Mouse (Mus musculus): ENCODE data around the gene Thy1. TPM values are rescaled to one million over a fixed set of nuclear protein-coding genes. Genes with fewer than 3 reads are reported as not detected.

Gene Thy1
- 1,180 and 1,226 TPM in 2 replicates for polyA plus RNA-seq (2012; rRNA removed)

DNA sequence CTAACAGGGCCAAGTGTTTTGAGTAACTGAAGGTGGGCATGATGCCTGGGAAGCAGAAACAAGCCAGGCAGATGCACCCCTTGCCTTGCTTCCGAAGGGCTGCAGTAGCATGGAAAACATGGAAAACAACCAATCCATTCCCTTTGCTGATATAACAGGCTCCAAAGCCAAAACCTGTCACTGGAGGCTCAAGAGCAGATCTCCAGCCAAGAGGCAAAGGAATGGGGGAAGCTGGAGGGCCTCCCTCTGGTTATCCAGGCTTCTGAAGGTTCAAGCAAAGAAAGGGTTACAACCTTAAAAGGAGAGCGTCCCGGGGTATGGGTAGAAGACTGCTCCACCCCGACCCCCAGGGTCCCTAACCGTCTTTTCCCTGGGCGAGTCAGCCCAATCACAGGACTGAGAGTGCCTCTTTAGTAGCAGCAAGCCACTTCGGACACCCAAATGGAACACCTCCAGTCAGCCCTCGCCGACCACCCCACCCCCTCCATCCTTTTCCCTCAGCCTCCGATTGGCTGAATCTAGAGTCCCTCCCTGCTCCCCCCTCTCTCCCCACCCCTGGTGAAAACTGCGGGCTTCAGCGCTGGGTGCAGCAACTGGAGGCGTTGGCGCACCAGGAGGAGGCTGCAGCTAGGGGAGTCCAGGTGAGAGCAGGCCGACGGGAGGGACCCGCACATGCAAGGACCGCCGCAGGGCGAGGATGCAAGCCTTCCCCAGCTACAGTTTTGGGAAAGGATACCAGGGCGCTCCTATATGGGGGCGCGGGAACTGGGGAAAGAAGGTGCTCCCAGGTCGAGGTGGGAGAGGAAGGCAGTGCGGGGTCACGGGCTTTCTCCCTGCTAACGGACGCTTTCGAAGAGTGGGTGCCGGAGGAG is at the start of gene Thy1:
Thy1 (plus strand) TSS at position 549 of the 872 bp plus-strand sequence.
- Histone ChIP-seq H3K4me3 (ENCODE audit: insufficient read depth, low read length) (peak within 1 kb of the TSS; percentile 90), H3K27ac (ENCODE audit: insufficient read depth, low read length) (peak within 1 kb of the TSS; percentile 96), H3K4me1 (ENCODE audit: control insufficient read depth, insufficient read depth, low read length) (0 out of 2 replicates have a peak, but pooled peaks cover 1% of the 10 kb centered on the region)
- TF ChIP-seq CTCF (IDR thresholded peaks at IDR 0.05; ENCODE audit: extremely low read depth, insufficient read depth, low read length) (no peak), POLR2A (IDR thresholded peaks at IDR 0.05; ENCODE audit: extremely low read depth, insufficient read depth, low read length) (peak; percentile 91)

DNA sequence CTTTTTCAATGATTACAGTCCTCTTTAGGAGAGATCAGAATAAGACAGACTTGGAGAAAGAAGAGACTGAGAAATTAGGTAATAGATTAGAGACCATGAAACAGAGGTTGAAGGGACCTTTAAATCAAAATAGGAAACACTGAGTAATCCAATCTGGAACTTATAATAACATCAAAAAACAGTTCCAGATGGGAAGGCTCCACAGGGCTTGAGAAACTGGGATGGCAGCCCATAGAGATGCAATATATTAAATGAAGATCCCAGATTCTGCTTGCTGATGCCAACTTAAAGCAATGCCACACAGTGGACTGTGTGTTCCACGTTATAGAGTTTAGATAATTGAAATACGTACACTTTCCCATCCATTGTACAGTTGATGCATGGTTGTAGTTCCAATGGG is 45.5 kb upstream of the Thy1 start:
- Histone ChIP-seq H3K4me1 (ENCODE audit: control insufficient read depth, insufficient read depth, low read length) (no peaks in the 10 kb centered on the region; the same call in 1 of the 2 replicates), H3K4me3 (ENCODE audit: insufficient read depth, low read length) (no peak overlapping the region), H3K27ac (ENCODE audit: insufficient read depth, low read length) (no peak overlapping the region)
- TF ChIP-seq CTCF (IDR thresholded peaks at IDR 0.05; ENCODE audit: extremely low read depth, insufficient read depth, low read length) (no peak), POLR2A (IDR thresholded peaks at IDR 0.05; ENCODE audit: extremely low read depth, insufficient read depth, low read length) (no peak)

DNA sequence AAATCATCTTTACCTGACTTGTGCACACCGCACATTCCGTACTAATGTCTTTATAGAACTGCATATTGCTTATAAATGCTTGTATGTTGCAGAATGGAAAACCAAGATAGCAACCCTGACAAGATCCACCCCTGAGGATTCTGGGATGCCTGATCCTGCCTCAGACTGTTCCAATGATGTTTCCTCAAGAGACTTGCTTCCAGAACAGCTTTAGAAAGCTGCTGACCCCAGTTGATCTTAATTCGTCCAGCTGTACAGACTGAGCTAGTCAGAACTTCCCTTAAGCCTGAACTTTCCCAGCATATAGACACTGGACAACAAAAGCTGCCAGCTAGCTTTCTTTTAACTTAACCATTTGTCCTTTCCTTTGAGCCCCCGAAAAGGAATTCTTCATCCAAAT is 44.3 kb upstream of the Thy1 start:
- TF ChIP-seq CTCF (IDR thresholded peaks at IDR 0.05; ENCODE audit: extremely low read depth, insufficient read depth, low read length) (no peak), POLR2A (IDR thresholded peaks at IDR 0.05; ENCODE audit: extremely low read depth, insufficient read depth, low read length) (no peak)
- H3K4me3 ChIP-seq (ENCODE audit: insufficient read depth, low read length): no peak overlapping the region
- H3K27ac ChIP-seq (ENCODE audit: insufficient read depth, low read length): no peak overlapping the region

DNA sequence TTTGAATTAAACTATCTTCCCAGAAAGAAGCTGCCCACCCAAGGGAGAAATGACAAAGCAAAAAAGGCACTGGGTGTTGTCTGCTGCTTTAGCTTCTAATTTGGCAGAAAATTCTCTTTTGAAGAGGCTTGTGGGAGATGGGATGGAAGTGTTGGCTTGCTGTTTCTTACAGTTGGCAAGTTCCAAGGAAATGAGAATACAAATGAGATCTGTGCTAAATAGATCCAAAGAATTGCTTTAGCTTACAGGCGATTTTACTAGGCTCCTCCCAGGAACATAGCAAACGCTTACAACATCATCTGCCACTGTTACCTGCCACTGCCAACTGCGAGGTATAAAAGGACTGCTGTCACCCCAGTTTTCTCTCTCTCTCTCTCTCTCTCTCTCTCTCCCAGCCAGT is 38.8 kb upstream of the Thy1 start:
- no peak overlapping the region for H3K4me3 ChIP-seq (ENCODE audit: insufficient read depth, low read length)
- H3K27ac ChIP-seq (ENCODE audit: insufficient read depth, low read length): no peak overlapping the region
- TF ChIP-seq POLR2A (IDR thresholded peaks at IDR 0.05; ENCODE audit: extremely low read depth, insufficient read depth, low read length): no peak
- no peak for TF ChIP-seq CTCF (IDR thresholded peaks at IDR 0.05; ENCODE audit: extremely low read depth, insufficient read depth, low read length)
- peaks cover 3% of the 10 kb centered on the region; the same call in 1 of the 2 replicates for H3K4me1 ChIP-seq (ENCODE audit: control insufficient read depth, insufficient read depth, low read length)

More for the DNA sequence above, 44.3 kb upstream of the Thy1 start:
- H3K4me1 ChIP-seq (ENCODE audit: control insufficient read depth, insufficient read depth, low read length): no peaks in the 10 kb centered on the region; the same call in 1 of the 2 replicates

DNA sequence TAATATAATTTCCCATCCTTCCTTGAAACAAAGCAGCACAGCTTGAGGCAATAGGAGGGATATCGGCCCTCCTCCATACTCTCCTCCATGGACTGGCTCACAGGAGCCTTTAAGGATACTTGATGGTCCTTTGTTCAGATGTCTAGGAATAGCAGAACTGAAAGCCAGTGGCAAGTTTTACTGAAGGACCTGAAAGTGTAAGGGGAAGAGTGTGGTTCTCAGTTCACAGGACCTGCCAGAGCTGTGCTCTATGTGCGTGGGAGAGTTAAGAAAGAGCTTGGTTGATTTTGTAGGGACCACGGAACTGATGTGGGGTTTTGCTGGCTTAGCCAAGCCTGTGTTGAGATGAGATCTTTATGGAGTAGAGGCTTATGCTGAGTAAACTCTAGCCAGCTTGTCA is 37.9 kb upstream of the Thy1 start:
- Histone ChIP-seq H3K4me3 (ENCODE audit: insufficient read depth, low read length) (no peak overlapping the region), H3K4me1 (ENCODE audit: control insufficient read depth, insufficient read depth, low read length) (peaks cover 3% of the 10 kb centered on the region; the same call in 1 of the 2 replicates), H3K27ac (ENCODE audit: insufficient read depth, low read length) (no peak overlapping the region)
- no peak for TF ChIP-seq POLR2A (IDR thresholded peaks at IDR 0.05; ENCODE audit: extremely low read depth, insufficient read depth, low read length)
- no peak for TF ChIP-seq CTCF (IDR thresholded peaks at IDR 0.05; ENCODE audit: extremely low read depth, insufficient read depth, low read length)

DNA sequence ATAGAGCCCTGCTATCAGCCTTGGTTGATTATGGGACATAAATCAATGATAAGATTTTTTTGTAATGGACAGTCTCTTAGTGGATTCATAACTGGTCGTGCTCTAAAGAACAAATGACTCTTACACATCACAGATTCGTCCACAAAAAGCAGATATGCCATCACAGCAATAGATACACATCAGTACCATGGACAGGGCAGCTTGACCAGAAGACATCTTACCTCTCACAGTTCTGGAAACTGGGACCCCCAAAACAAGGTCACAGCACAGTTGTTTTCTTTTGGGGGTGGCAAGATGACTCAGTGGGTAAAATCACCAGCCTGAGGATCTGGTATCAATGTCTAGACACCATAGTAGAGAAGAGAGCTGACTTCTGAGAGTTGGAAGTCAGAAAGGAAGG is 35.9 kb upstream of the Thy1 start:
- Histone ChIP-seq H3K4me3 (ENCODE audit: insufficient read depth, low read length) (no peak overlapping the region), H3K27ac (ENCODE audit: insufficient read depth, low read length) (no peak overlapping the region), H3K4me1 (ENCODE audit: control insufficient read depth, insufficient read depth, low read length) (peaks cover 3% of the 10 kb centered on the region; the same call in 1 of the 2 replicates)
- TF ChIP-seq CTCF (IDR thresholded peaks at IDR 0.05; ENCODE audit: extremely low read depth, insufficient read depth, low read length): no peak

DNA sequence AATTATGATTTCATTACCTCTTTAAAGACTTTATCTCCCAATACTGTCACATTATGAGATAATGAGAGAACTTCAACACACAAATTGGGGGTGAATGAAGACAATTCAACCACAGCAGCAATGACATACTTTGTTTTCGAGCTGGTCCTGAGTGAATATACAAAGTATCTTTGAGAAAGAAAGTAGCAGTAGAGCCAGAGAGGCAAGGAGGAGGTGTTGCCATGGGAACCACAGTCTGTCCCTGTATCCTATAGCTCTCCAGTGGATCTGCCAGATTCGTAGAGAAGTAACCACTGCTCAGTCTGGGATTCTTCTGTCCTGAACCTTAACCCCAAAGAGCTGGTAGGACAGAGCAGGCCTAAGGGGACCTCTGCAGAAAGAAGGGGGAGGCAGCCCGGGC is 35.2 kb upstream of the Thy1 start:
- Histone ChIP-seq H3K4me3 (ENCODE audit: insufficient read depth, low read length) (no peak overlapping the region), H3K27ac (ENCODE audit: insufficient read depth, low read length) (no peak overlapping the region), H3K4me1 (ENCODE audit: control insufficient read depth, insufficient read depth, low read length) (peaks cover 6% of the 10 kb centered on the region; the same call in 1 of the 2 replicates)
- TF ChIP-seq CTCF (IDR thresholded peaks at IDR 0.05; ENCODE audit: extremely low read depth, insufficient read depth, low read length): no peak
- no peak for TF ChIP-seq POLR2A (IDR thresholded peaks at IDR 0.05; ENCODE audit: extremely low read depth, insufficient read depth, low read length)

DNA sequence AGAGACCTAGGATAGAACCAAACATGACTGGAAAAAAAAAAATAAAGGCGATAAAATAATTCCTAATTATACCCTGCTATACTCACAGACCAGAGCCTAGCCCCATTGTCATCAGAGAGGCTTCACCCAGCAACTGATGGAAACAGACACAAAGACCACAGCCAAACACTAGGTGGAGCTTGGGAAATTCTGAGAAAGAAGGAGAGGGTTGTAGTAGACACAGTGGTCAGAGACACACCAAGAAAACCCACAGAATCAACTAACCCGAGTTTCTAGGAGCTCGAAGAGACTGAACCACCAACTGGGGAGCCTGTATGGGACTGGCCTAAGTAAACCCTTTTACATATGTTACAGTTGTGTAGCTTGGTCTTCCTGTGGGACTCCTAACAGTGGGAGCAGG is 32.3 kb upstream of the Thy1 start:
- no peak overlapping the region for H3K4me3 ChIP-seq (ENCODE audit: insufficient read depth, low read length)
- no peak overlapping the region for H3K27ac ChIP-seq (ENCODE audit: insufficient read depth, low read length)
- peaks cover 3% of the 10 kb centered on the region; the same call in 1 of the 2 replicates for H3K4me1 ChIP-seq (ENCODE audit: control insufficient read depth, insufficient read depth, low read length)
- TF ChIP-seq CTCF (IDR thresholded peaks at IDR 0.05; ENCODE audit: extremely low read depth, insufficient read depth, low read length) (peak; percentile 26; the same call in 1 of the 2 replicates), POLR2A (IDR thresholded peaks at IDR 0.05; ENCODE audit: extremely low read depth, insufficient read depth, low read length) (no peak)

DNA sequence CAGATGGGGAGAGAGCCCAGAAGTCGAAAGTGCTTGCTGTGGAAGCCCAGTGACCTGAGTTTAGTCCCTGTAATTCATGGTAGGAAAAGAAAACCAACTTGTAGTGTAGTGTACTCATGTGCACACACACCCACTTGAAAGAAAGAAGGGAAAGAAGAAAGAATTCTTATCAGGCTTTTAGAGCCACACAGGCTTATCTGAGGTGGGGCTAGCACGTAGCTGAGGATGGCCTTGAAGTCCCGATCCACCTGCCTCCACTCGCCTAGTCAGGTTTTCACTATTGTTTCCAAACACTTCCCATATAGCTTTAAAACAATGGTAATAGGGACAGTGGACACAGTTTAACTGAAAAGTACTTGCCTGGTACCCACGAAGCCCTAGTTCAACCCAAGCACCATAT is 31.5 kb upstream of the Thy1 start:
- no peak overlapping the region for H3K4me3 ChIP-seq (ENCODE audit: insufficient read depth, low read length)
- TF ChIP-seq POLR2A (IDR thresholded peaks at IDR 0.05; ENCODE audit: extremely low read depth, insufficient read depth, low read length): no peak
- TF ChIP-seq CTCF (IDR thresholded peaks at IDR 0.05; ENCODE audit: extremely low read depth, insufficient read depth, low read length): no peak
- peaks cover 3% of the 10 kb centered on the region; the same call in 1 of the 2 replicates for H3K4me1 ChIP-seq (ENCODE audit: control insufficient read depth, insufficient read depth, low read length)
- no peak overlapping the region for H3K27ac ChIP-seq (ENCODE audit: insufficient read depth, low read length)

DNA sequence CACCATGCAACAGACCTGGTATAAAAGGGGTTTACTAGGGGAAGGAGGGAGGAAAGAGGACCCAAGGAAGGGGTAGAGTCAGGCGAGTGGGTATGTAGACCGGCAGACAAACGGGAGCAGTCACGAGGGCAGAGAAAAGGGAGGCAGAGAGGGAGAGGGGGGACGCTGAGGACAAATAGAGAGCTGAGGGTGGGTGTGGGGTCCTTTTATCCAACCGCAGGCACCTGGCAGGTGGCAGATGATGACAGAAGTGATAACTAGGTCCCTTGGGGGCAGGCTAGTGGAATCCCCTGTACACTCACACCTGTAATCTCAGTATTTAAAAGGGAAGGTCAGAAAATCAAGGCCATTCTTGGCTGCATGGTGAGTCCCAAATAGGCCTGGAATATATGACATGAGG is 31.0 kb upstream of the Thy1 start:
- peaks cover 3% of the 10 kb centered on the region; the same call in 1 of the 2 replicates for H3K4me1 ChIP-seq (ENCODE audit: control insufficient read depth, insufficient read depth, low read length)
- H3K27ac ChIP-seq (ENCODE audit: insufficient read depth, low read length): no peak overlapping the region
- H3K4me3 ChIP-seq (ENCODE audit: insufficient read depth, low read length): no peak overlapping the region
- TF ChIP-seq CTCF (IDR thresholded peaks at IDR 0.05; ENCODE audit: extremely low read depth, insufficient read depth, low read length) (no peak), POLR2A (IDR thresholded peaks at IDR 0.05; ENCODE audit: extremely low read depth, insufficient read depth, low read length) (no peak)
